28 mouse cellular contexts compared by ENCODE assay signal in the genomic region with DNA sequence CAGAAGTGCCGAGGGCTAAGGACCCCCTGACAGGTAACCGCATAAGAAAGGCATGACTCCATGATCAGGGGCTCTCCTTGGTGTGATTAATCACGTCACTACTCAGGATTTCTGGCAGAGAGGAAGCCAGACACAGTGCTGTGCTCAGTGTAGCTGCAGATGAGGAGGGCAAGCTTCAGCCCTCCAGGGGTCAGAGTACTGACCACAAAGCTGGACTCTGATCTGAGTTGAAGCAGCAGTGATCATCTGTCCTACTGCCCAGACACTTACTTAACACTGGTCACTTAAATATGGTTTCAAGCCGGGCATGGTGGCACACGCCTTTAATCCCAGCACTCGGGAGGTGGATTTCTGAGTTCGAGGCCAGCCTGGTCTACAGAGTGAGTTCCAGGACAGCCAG. TPM values are rescaled to one million over a fixed set of nuclear protein-coding genes. Genes with fewer than 3 reads are reported as not detected.
DNase-seq lines count a peak whose midpoint lies in the region; ATAC-seq and TF ChIP-seq lines count a peak whose summit lies in the region.
"Had no signal": no experiment of that assay in that cellular context is flagged by ENCODE, and none has a peak within 500 bp of the region (broad histone marks: within the 10 kb centered on the region; RNA-seq: fewer than 3 reads in every experiment).

No protein-coding gene starts in this region.

- H3K4me3 ChIP-seq in kidney, adult 2 months (ENCODE audit: insufficient read depth, low read depth, low read length): no peak overlapping the region
- no peak overlapping the region for H3K4me3 ChIP-seq in liver, adult 2 months (ENCODE audit: insufficient read depth, low read depth, low read length)
- no peak overlapping the region for H3K4me3 ChIP-seq in liver, postnatal 0 days (ENCODE audit: low read depth, low read length)
- H3K4me3 ChIP-seq in hindbrain, embryonic 10.5 days: no peak overlapping the region
- H3K4me3 ChIP-seq: embryonic facial prominence, embryonic 12.5 days; embryonic facial prominence, embryonic 15.5 days; gastrocnemius, adult 2 months; heart, embryonic 12.5 days; heart, embryonic 15.5 days; hindbrain, embryonic 12.5 days; hindbrain, embryonic 15.5 days had no signal

- no peak for ATAC-seq in cerebellum, adult (ENCODE audit: insufficient number of reproducible peaks, low FRiP score, low TSS enrichment)
- ATAC-seq in liver, postnatal 0 days: no peak
- ATAC-seq: activated CD4-positive, CD25-positive, alpha-beta regulatory T cell, adult 4 months; forebrain, embryonic 14.5 days; forebrain, postnatal 0 days had no signal

- peaks cover 3% of the 10 kb centered on the region; the same call in 1 of the 2 replicates for H3K4me1 ChIP-seq in kidney, adult 2 months (ENCODE audit: control insufficient read depth, insufficient read depth, low read length)
- H3K4me1 ChIP-seq in liver, adult 2 months (ENCODE audit: control insufficient read depth, insufficient read depth, low read length): peaks cover 19% of the 10 kb centered on the region
- H3K4me1 ChIP-seq in liver, postnatal 0 days (ENCODE audit: insufficient read depth): peaks cover 24% of the 10 kb centered on the region
- peaks cover 20% of the 10 kb centered on the region for H3K4me1 ChIP-seq in hindbrain, embryonic 10.5 days (replicated peaks)

- H3K9ac ChIP-seq in liver, adult 2 months (ENCODE audit: low read depth, low read length): peak overlapping the region; percentile 8; the same call in 1 of the 2 replicates
- no peak overlapping the region for H3K9ac ChIP-seq in liver, postnatal 0 days (replicated peaks)
- H3K9ac ChIP-seq: embryonic facial prominence, embryonic 12.5 days; embryonic facial prominence, embryonic 15.5 days; forebrain, postnatal 0 days; heart, embryonic 12.5 days; heart, embryonic 15.5 days; hindbrain, embryonic 12.5 days; hindbrain, embryonic 15.5 days had no signal

- H3K27me3 ChIP-seq in kidney, adult 2 months (replicated peaks; ENCODE audit: control insufficient read depth, insufficient read depth, low read length): no peaks in the 10 kb centered on the region
- H3K27me3 ChIP-seq in liver, adult 2 months (ENCODE audit: control insufficient read depth, insufficient read depth, low read length): no peaks in the 10 kb centered on the region
- no peaks in the 10 kb centered on the region for H3K27me3 ChIP-seq in liver, postnatal 0 days (ENCODE audit: insufficient read depth, low read length)
- peaks cover under 1% of the 10 kb centered on the region; the same call in 1 of the 2 replicates for H3K27me3 ChIP-seq in hindbrain, embryonic 10.5 days (ENCODE audit: insufficient read depth, poor library complexity, severe bottlenecking)
- H3K27me3 ChIP-seq: embryonic facial prominence, embryonic 12.5 days; embryonic facial prominence, embryonic 15.5 days; heart, embryonic 12.5 days; heart, embryonic 15.5 days; hindbrain, embryonic 12.5 days; hindbrain, embryonic 15.5 days had no signal

- H3K36me3 ChIP-seq in kidney, adult 2 months (ENCODE audit: control insufficient read depth, insufficient read depth, low read length): no peaks in the 10 kb centered on the region
- no peaks in the 10 kb centered on the region for H3K36me3 ChIP-seq in liver, adult 2 months (ENCODE audit: control insufficient read depth, insufficient read depth, low read length)
- H3K36me3 ChIP-seq in liver, postnatal 0 days (replicated peaks; ENCODE audit: insufficient read depth, low read length): no peaks in the 10 kb centered on the region
- no peaks in the 10 kb centered on the region for H3K36me3 ChIP-seq in hindbrain, embryonic 10.5 days
- H3K36me3 ChIP-seq: embryonic facial prominence, embryonic 12.5 days; embryonic facial prominence, embryonic 15.5 days; heart, embryonic 12.5 days; heart, embryonic 15.5 days; hindbrain, embryonic 12.5 days; hindbrain, embryonic 15.5 days had no signal

- H3K79me2 ChIP-seq in liver, adult 2 months (ENCODE audit: control insufficient read depth, insufficient read depth, low read length): no peaks in the 10 kb centered on the region

- H3K9me3 ChIP-seq in liver, postnatal 0 days (ENCODE audit: low read length): no peaks in the 10 kb centered on the region
- H3K9me3 ChIP-seq in hindbrain, embryonic 10.5 days: no peaks in the 10 kb centered on the region
- H3K9me3 ChIP-seq: embryonic facial prominence, embryonic 12.5 days; embryonic facial prominence, embryonic 15.5 days; heart, embryonic 12.5 days; heart, embryonic 15.5 days; hindbrain, embryonic 12.5 days; hindbrain, embryonic 15.5 days had no signal

- no peak for TF ChIP-seq EP300 in liver, postnatal 0 days (IDR thresholded peaks at IDR 0.05; ENCODE audit: low read depth)

- H3K27ac ChIP-seq in kidney, adult 2 months (ENCODE audit: insufficient read depth, low read depth, low read length): no peak overlapping the region
- H3K27ac ChIP-seq in liver, adult 2 months (replicated peaks; ENCODE audit: insufficient read depth, low read depth, low read length): peak overlapping the region; percentile 52
- H3K27ac ChIP-seq in liver, postnatal 0 days (ENCODE audit: low read depth): no peak overlapping the region
- no peak overlapping the region for H3K27ac ChIP-seq in hindbrain, embryonic 10.5 days
- H3K27ac ChIP-seq: embryonic facial prominence, embryonic 12.5 days; embryonic facial prominence, embryonic 15.5 days; gastrocnemius, adult 2 months; heart, embryonic 15.5 days; hindbrain, embryonic 12.5 days; hindbrain, embryonic 15.5 days had no signal

- no peak overlapping the region for H3K4me2 ChIP-seq in liver, postnatal 0 days (ENCODE audit: low read depth, low read length)
- H3K4me2 ChIP-seq: embryonic facial prominence, embryonic 12.5 days; embryonic facial prominence, embryonic 15.5 days; heart, embryonic 12.5 days; heart, embryonic 15.5 days; hindbrain, embryonic 12.5 days; hindbrain, embryonic 15.5 days had no signal

- TF ChIP-seq CTCF in kidney, adult 2 months (conservative IDR thresholded peaks at IDR 0.05; ENCODE audit: insufficient read depth, insufficient read length, low read depth, low read length): peak; percentile 12; the same call in 1 of the 2 replicates
- 0 out of 2 replicates have a peak, but pooled peaks have one; percentile 18 for TF ChIP-seq CTCF in liver, adult 2 months (IDR thresholded peaks at IDR 0.05; ENCODE audit: low read depth, low read length)
- no peak for TF ChIP-seq CTCF in liver, postnatal 0 days (IDR thresholded peaks at IDR 0.05; ENCODE audit: low read depth)

- 56% methylated on average over 7 of the region's 7 CpGs for WGBS in kidney, adult 2 months
- 40% methylated on average over 7 of the region's 7 CpGs for WGBS in liver, adult 2 months
- WGBS in liver, postnatal 0 days (ENCODE audit: insufficient replicate concordance): 70% methylated on average over 7 of the region's 7 CpGs
- WGBS in hindbrain, embryonic 10.5 days: 77% methylated on average over 7 of the region's 7 CpGs

- peak; percentile 18 for DNase-seq in cerebellum, adult 9-10 months
- peak; percentile 71 for DNase-seq in kidney, adult 2 months
- no peak for DNase-seq in kidney, postnatal 14 days
- peak; percentile 86 for DNase-seq in liver, adult 2 months (ENCODE audit: extremely low read depth, low read depth, low spot score)
- DNase-seq in liver, postnatal 0 days: no peak
- peak; percentile 20 for DNase-seq in NIH3T3 (ENCODE audit: low read depth)
- no peak for DNase-seq in hindbrain, embryonic 10.5 days (ENCODE audit: low spot score)
- DNase-seq: adrenal gland, adult 8-10 months; adrenal gland, postnatal 25 days; B cell, adult 2 months; cerebellum, adult 18-20 months; cerebellum, adult 9-11 months; cerebellum, postnatal 25 days; forebrain, postnatal 0 days; gastrocnemius, adult 2 months; gastrocnemius, postnatal 14 days; heart, adult 11 months; heart, postnatal 10 days; heart, postnatal 4 days had no signal

- no peak for TF ChIP-seq POLR2A in kidney, adult 2 months (IDR thresholded peaks at IDR 0.05; ENCODE audit: low read depth, low read length)
- no peak for TF ChIP-seq POLR2A in liver, adult 2 months (IDR thresholded peaks at IDR 0.05; ENCODE audit: extremely low read depth, insufficient read depth, low read length)

RNA-seq across cellular contexts. Expression of gene Arl4d, which starts 4.2 kb away (rescaled TPM):
- 23.1 and 27.2 TPM in 2 replicates for polyA plus RNA-seq in kidney, adult 2 months (2012; rRNA removed)
- total RNA-seq in liver, adult 2 months (2014; rRNA removed): 55.4 and 87.9 TPM in 2 replicates
- 21.0 and 22.4 TPM in 2 replicates for polyA plus RNA-seq in liver, adult 2 months (2012; rRNA removed)
- polyA plus RNA-seq in liver, postnatal 0 days (2015; fragmentation: Nextera tagmentation; extraction: Ambion mirVana): 3.4 and 4.1 TPM in 2 replicates
- polyA plus RNA-seq in hindbrain, embryonic 10.5 days (2016; fragmentation: Nextera tagmentation; extraction: Ambion mirVana): 7.9 and 9.4 TPM in 2 replicates

RNA-seq across cellular contexts. Expression of gene Rdm1, which starts 34.2 kb away (rescaled TPM):
- polyA plus RNA-seq in kidney, adult 2 months (2012; rRNA removed): 41.0 and 45.7 TPM in 2 replicates
- 10.3 and 12.9 TPM in 2 replicates for total RNA-seq in liver, adult 2 months (2014; rRNA removed)
- 12.1 and 12.4 TPM in 2 replicates for polyA plus RNA-seq in liver, adult 2 months (2012; rRNA removed)
- polyA plus RNA-seq in liver, postnatal 0 days (2015; fragmentation: Nextera tagmentation; extraction: Ambion mirVana): 7.4 and 8.4 TPM in 2 replicates
- polyA plus RNA-seq in hindbrain, embryonic 10.5 days (2016; fragmentation: Nextera tagmentation; extraction: Ambion mirVana): 34.2 and 39.4 TPM in 2 replicates

Comparison
In these comparisons a context has a peak if more than half of its experiments do, and no peak if none do; other contexts are left out.
1. DNase-seq: peak in cerebellum, adult 9-10 months (single experiment), kidney, adult 2 months (single experiment), liver, adult 2 months (single experiment) and NIH3T3 (single experiment); none in kidney, postnatal 14 days (single experiment), liver, postnatal 0 days (single experiment) and hindbrain, embryonic 10.5 days (single experiment).